Comparison of ENCODE assay signal across 11 mouse cellular contexts in genomic region chr10:80986754-80987153, GRCm38 (mm10). TPM values are rescaled to one million over a fixed set of nuclear protein-coding genes. Genes with fewer than 3 reads are reported as not detected.
DNase-seq lines count a peak whose midpoint lies in the region; ATAC-seq and TF ChIP-seq lines count a peak whose summit lies in the region.
"Had no signal": no experiment of that assay in that cellular context is flagged by ENCODE, and none has a peak within 500 bp of the region (broad histone marks: within the 10 kb centered on the region; RNA-seq: fewer than 3 reads in every experiment).

No protein-coding gene starts in this region.

- TF ChIP-seq CTCF in stomach, postnatal 0 days (IDR thresholded peaks at IDR 0.05; ENCODE audit: low read depth) = no peak

- WGBS in heart, embryonic 11.5 days (ENCODE audit: insufficient replicate concordance) = 53% methylated on average over 6 of the region's 6 CpGs
- WGBS in stomach, postnatal 0 days = 50% methylated on average over 6 of the region's 6 CpGs
- 72% methylated on average over 6 of the region's 6 CpGs for WGBS in forebrain, embryonic 14.5 days

- no peak overlapping the region for H3K9ac ChIP-seq in heart, embryonic 11.5 days (ENCODE audit: low read depth, low read length)
- H3K9ac ChIP-seq in stomach, postnatal 0 days (ENCODE audit: low read length) = no peak overlapping the region
- no peak overlapping the region for H3K9ac ChIP-seq in forebrain, embryonic 14.5 days (ENCODE audit: low read length)
- H3K9ac ChIP-seq: lung, embryonic 15.5 days had no signal

- no peak for TF ChIP-seq EP300 in stomach, postnatal 0 days (optimal IDR thresholded peaks at IDR 0.05)

- no peak for ATAC-seq in heart, embryonic 11.5 days (replicated peaks; ENCODE audit: insufficient number of reproducible peaks, low FRiP score, low TSS enrichment)
- ATAC-seq in stomach, postnatal 0 days (ENCODE audit: low FRiP score, low TSS enrichment) = peak; percentile 53
- ATAC-seq in forebrain, embryonic 14.5 days = no peak
- no peak for ATAC-seq in granulocyte monocyte progenitor cell, adult 5-6 weeks (replicated peaks; ENCODE audit: poor library complexity, severe bottlenecking)
- ATAC-seq: hindbrain, postnatal 0 days had no signal

- H3K4me1 ChIP-seq in heart, embryonic 11.5 days (ENCODE audit: control insufficient read depth, insufficient read depth, low read length) = peaks cover 19% of the 10 kb centered on the region
- H3K4me1 ChIP-seq in stomach, postnatal 0 days (replicated peaks; ENCODE audit: control insufficient read depth, insufficient read depth) = peaks cover 3% of the 10 kb centered on the region; the same call in 1 of the 2 replicates
- peaks cover 2% of the 10 kb centered on the region; the same call in 1 of the 2 replicates for H3K4me1 ChIP-seq in forebrain, embryonic 14.5 days (ENCODE audit: control insufficient read depth, insufficient read depth, low read length)

- H3K4me3 ChIP-seq in heart, embryonic 11.5 days (ENCODE audit: low read depth, low read length) = no peak overlapping the region
- no peak overlapping the region for H3K4me3 ChIP-seq in stomach, postnatal 0 days (ENCODE audit: low read depth, low read length)
- H3K4me3 ChIP-seq in forebrain, embryonic 14.5 days (ENCODE audit: low read depth, low read length) = no peak overlapping the region

- no peak overlapping the region for H3K27ac ChIP-seq in heart, embryonic 11.5 days (ENCODE audit: low read depth, low read length)
- no peak overlapping the region for H3K27ac ChIP-seq in stomach, postnatal 0 days (replicated peaks)
- H3K27ac ChIP-seq in forebrain, embryonic 14.5 days (ENCODE audit: low read depth, low read length) = no peak overlapping the region
- H3K27ac ChIP-seq: hindbrain, postnatal 0 days; lung, embryonic 15.5 days had no signal

- no peaks in the 10 kb centered on the region for H3K36me3 ChIP-seq in heart, embryonic 11.5 days (ENCODE audit: control insufficient read depth, insufficient read depth, low read length)
- no peaks in the 10 kb centered on the region for H3K36me3 ChIP-seq in stomach, postnatal 0 days (ENCODE audit: control insufficient read depth, insufficient read depth, low read length)
- no peaks in the 10 kb centered on the region for H3K36me3 ChIP-seq in forebrain, embryonic 14.5 days (ENCODE audit: control insufficient read depth, insufficient read depth, low read length)
- H3K36me3 ChIP-seq: lung, embryonic 15.5 days had no signal

- no peaks in the 10 kb centered on the region for H3K9me3 ChIP-seq in heart, embryonic 11.5 days (replicated peaks; ENCODE audit: control insufficient read depth, low read length)
- no peaks in the 10 kb centered on the region for H3K9me3 ChIP-seq in stomach, postnatal 0 days (ENCODE audit: control insufficient read depth, low read length)
- no peaks in the 10 kb centered on the region for H3K9me3 ChIP-seq in forebrain, embryonic 14.5 days (replicated peaks; ENCODE audit: control insufficient read depth, low read length)
- H3K9me3 ChIP-seq: lung, embryonic 15.5 days had no signal

- DNase-seq in heart, adult 18-20 months = peak; percentile 77 to 79
- peak; percentile 51 for DNase-seq in ovary, postnatal 36 days (ENCODE audit: low spot score)
- no peak for DNase-seq in ovary, postnatal 14 days (ENCODE audit: low spot score)
- peak; percentile 33 for DNase-seq in induced T-regulatory cell, adult 2 months (ENCODE audit: low read depth)
- peak; percentile 80 for DNase-seq in stomach, postnatal 0 days (ENCODE audit: low spot score)
- DNase-seq in forebrain, embryonic 14.5 days (ENCODE audit: low spot score) = no peak
- DNase-seq: cerebellum, adult 8-10 months had no signal

- H3K27me3 ChIP-seq in heart, embryonic 11.5 days (ENCODE audit: control insufficient read depth, insufficient read depth, low read length) = peaks cover 30% of the 10 kb centered on the region
- no peaks in the 10 kb centered on the region for H3K27me3 ChIP-seq in stomach, postnatal 0 days (ENCODE audit: control insufficient read depth, insufficient read depth, low read length)
- peaks cover 25% of the 10 kb centered on the region for H3K27me3 ChIP-seq in forebrain, embryonic 14.5 days (replicated peaks; ENCODE audit: control insufficient read depth, insufficient read depth, low read length)

- no peak overlapping the region for H3K4me2 ChIP-seq in heart, embryonic 11.5 days
- H3K4me2 ChIP-seq in stomach, postnatal 0 days (replicated peaks; ENCODE audit: low read depth) = no peak overlapping the region
- no peak overlapping the region for H3K4me2 ChIP-seq in forebrain, embryonic 14.5 days (ENCODE audit: low read length)

RNA-seq across cellular contexts. Expression of gene Gng7, which starts 28.0 kb away (rescaled TPM):
- 1 to 10 TPM in 1 of 2 experiments, under 1 TPM in 1; 0.82 to 1.3 TPM for total RNA-seq in heart, adult 18-20 months (2021)
- polyA plus RNA-seq in heart, embryonic 11.5 days (2014; fragmentation: Nextera tagmentation; extraction: Ambion mirVana) = 1.4 TPM in 2 replicates
- polyA plus RNA-seq in stomach, postnatal 0 days (2015; fragmentation: Nextera tagmentation; extraction: Ambion mirVana) = 1.3 and 1.8 TPM in 2 replicates
- polyA plus RNA-seq in forebrain, embryonic 14.5 days (2014; fragmentation: Nextera tagmentation; extraction: Ambion mirVana) = 15.3 and 20.8 TPM in 2 replicates
- total RNA-seq in granulocyte monocyte progenitor cell, adult 5-6 weeks (2014; fragmentation: Nextera tagmentation) = 0.30 and 1.5 TPM in 2 replicates
- total RNA-seq in granulocyte monocyte progenitor cell, adult 5-6 weeks (2017) = 0.09 and 0.46 TPM in 2 replicates

RNA-seq across cellular contexts. Expression of gene Diras1, which starts 38.7 kb away (rescaled TPM):
- total RNA-seq in heart, adult 18-20 months (2021) = not detected
- polyA plus RNA-seq in heart, embryonic 11.5 days (2014; fragmentation: Nextera tagmentation; extraction: Ambion mirVana) = 0.13 TPM in 1 of 2 replicates, not detected in the other
- 0.40 and 0.42 TPM in 2 replicates for polyA plus RNA-seq in stomach, postnatal 0 days (2015; fragmentation: Nextera tagmentation; extraction: Ambion mirVana)
- 19.0 and 21.0 TPM in 2 replicates for polyA plus RNA-seq in forebrain, embryonic 14.5 days (2014; fragmentation: Nextera tagmentation; extraction: Ambion mirVana)
- total RNA-seq in granulocyte monocyte progenitor cell, adult 5-6 weeks (2014; fragmentation: Nextera tagmentation) = not detected in 2 replicates
- total RNA-seq in granulocyte monocyte progenitor cell, adult 5-6 weeks (2017) = not detected in 2 replicates

RNA-seq across cellular contexts. Expression of gene Slc39a3, which starts 50.5 kb away (rescaled TPM):
- 10 to 100 TPM; 12.8 to 14.2 TPM for total RNA-seq in heart, adult 18-20 months (2021)
- 3.9 and 4.1 TPM in 2 replicates for polyA plus RNA-seq in heart, embryonic 11.5 days (2014; fragmentation: Nextera tagmentation; extraction: Ambion mirVana)
- 11.0 and 11.1 TPM in 2 replicates for polyA plus RNA-seq in stomach, postnatal 0 days (2015; fragmentation: Nextera tagmentation; extraction: Ambion mirVana)
- polyA plus RNA-seq in forebrain, embryonic 14.5 days (2014; fragmentation: Nextera tagmentation; extraction: Ambion mirVana) = 20.7 and 26.9 TPM in 2 replicates
- 3.1 and 5.9 TPM in 2 replicates for total RNA-seq in granulocyte monocyte progenitor cell, adult 5-6 weeks (2014; fragmentation: Nextera tagmentation)
- 4.3 and 5.3 TPM in 2 replicates for total RNA-seq in granulocyte monocyte progenitor cell, adult 5-6 weeks (2017)

RNA-seq across cellular contexts. Expression of gene Gadd45b, which starts 56.9 kb away (rescaled TPM):
- total RNA-seq in heart, adult 18-20 months (2021) = 10 to 100 TPM; 14.9 to 19.0 TPM
- 21.3 and 25.6 TPM in 2 replicates for polyA plus RNA-seq in heart, embryonic 11.5 days (2014; fragmentation: Nextera tagmentation; extraction: Ambion mirVana)
- 59.5 and 62.2 TPM in 2 replicates for polyA plus RNA-seq in stomach, postnatal 0 days (2015; fragmentation: Nextera tagmentation; extraction: Ambion mirVana)
- polyA plus RNA-seq in forebrain, embryonic 14.5 days (2014; fragmentation: Nextera tagmentation; extraction: Ambion mirVana) = 5.2 and 6.2 TPM in 2 replicates
- 20.1 and 21.5 TPM in 2 replicates for total RNA-seq in granulocyte monocyte progenitor cell, adult 5-6 weeks (2014; fragmentation: Nextera tagmentation)
- total RNA-seq in granulocyte monocyte progenitor cell, adult 5-6 weeks (2017) = 25.6 and 27.6 TPM in 2 replicates

Comparison
In these comparisons a context has a peak if more than half of its experiments do, and no peak if none do; other contexts are left out.
1. DNase-seq: peak in heart, adult 18-20 months (2 of 2), ovary, postnatal 36 days (single experiment), induced T-regulatory cell, adult 2 months (single experiment) and stomach, postnatal 0 days (single experiment); none in ovary, postnatal 14 days (single experiment) and forebrain, embryonic 14.5 days (single experiment).
2. RNA of gene Diras1, which starts 38.7 kb away (polyA plus RNA-seq): 19.0 to 21.0 TPM in forebrain, embryonic 14.5 days; 0.40 to 0.42 TPM in stomach, postnatal 0 days and 0.13 TPM in heart, embryonic 11.5 days; every median in the first group is over 10 times any median in the second.